Mouse (Mus musculus): ENCODE data around the gene Cenpb. TPM values are rescaled to one million over a fixed set of nuclear protein-coding genes. Genes with fewer than 3 reads are reported as not detected.
A peak's percentile ranks its signal among the peaks of the same experiment; 100 is the strongest.

The Cenpb gene
- polyA plus RNA-seq, 1 experiment from 2014 or later, result 4.2 TPM

DNA sequence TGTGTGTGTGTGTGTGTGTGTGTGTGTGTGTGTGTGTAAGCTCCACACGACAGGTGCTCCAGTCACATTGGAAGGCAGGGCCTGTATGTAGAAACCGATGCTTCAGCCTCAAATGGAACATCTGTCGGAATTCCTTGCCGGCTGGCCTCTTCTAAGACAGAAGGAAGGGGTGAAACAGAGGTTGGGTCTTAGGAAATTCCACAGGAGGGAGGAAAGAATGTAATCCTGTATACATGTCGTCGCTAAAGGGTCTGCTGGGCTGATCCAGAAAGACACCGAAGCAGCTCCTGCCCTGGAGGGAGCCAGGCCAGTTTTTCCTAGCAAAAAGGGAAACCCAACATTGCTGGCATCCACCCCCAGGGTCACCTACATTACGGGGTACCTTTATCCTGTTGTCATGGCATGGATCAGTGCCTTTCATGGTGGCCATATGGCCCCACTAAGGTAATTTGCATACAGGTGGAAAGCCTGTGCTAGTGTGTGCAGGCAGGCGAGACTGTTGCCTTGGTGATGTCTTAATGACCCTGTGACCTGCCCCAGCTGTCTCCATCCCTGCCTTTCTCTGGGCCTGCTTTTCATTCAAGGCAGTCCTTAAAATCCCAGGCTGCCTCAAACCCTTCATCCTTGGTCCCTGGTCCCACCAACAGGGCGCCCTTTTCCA lies 10.6 kb upstream of the Cenpb start:
- H3K9me3 ChIP-seq (ENCODE audit: low read length), result no peaks in the 10 kb centered on the region
- TF ChIP-seq CTCF (IDR thresholded peaks at IDR 0.05; ENCODE audit: low read depth) (no peak), EP300 (IDR thresholded peaks at IDR 0.05; ENCODE audit: low read depth) (no peak)
- H3K9ac ChIP-seq (replicated peaks), result peak overlapping the region; percentile 78; the same call in 1 of the 2 replicates
- H3K4me3 ChIP-seq (ENCODE audit: low read depth, low read length), result peak overlapping the region; percentile 74; the same call in 1 of the 2 replicates
- peak overlapping the region; percentile 85 for H3K27ac ChIP-seq (ENCODE audit: low read depth)
- peak overlapping the region; percentile 86 for H3K4me2 ChIP-seq (ENCODE audit: low read depth, low read length)
- H3K4me1 ChIP-seq (ENCODE audit: insufficient read depth), result peaks cover 37% of the 10 kb centered on the region
- peaks cover 61% of the 10 kb centered on the region for H3K36me3 ChIP-seq (replicated peaks; ENCODE audit: insufficient read depth, low read length)
- ATAC-seq, result no peak
- DNase-seq, result no peak
- 77% methylated on average over 10 of the region's 10 CpGs for WGBS (ENCODE audit: insufficient replicate concordance)
- H3K27me3 ChIP-seq (ENCODE audit: insufficient read depth, low read length), result no peaks in the 10 kb centered on the region

- TF ChIP-seq EP300 (IDR thresholded peaks at IDR 0.05; ENCODE audit: low read depth), result peak; percentile 94
- no peak for TF ChIP-seq CTCF (IDR thresholded peaks at IDR 0.05; ENCODE audit: low read depth)
- DNase-seq (peak; percentile 32), ATAC-seq (peak; percentile 31; the same call in 1 of the 2 replicates)
- peaks cover 37% of the 10 kb centered on the region for H3K4me1 ChIP-seq (ENCODE audit: insufficient read depth)
- no peaks in the 10 kb centered on the region for H3K27me3 ChIP-seq (ENCODE audit: insufficient read depth, low read length)
- no peaks in the 10 kb centered on the region for H3K9me3 ChIP-seq (ENCODE audit: low read length)
- WGBS (ENCODE audit: insufficient replicate concordance), result 37% methylated on average over 5 of the region's 5 CpGs
- H3K4me3 ChIP-seq (ENCODE audit: low read depth, low read length), result peak overlapping the region; percentile 74
- H3K9ac ChIP-seq (replicated peaks), result peak overlapping the region; percentile 78
- H3K4me2 ChIP-seq (ENCODE audit: low read depth, low read length), result peak overlapping the region; percentile 86
- peaks cover 57% of the 10 kb centered on the region for H3K36me3 ChIP-seq (replicated peaks; ENCODE audit: insufficient read depth, low read length)
- H3K27ac ChIP-seq (ENCODE audit: low read depth), result peak overlapping the region; percentile 85
These were observed 9.8 kb upstream of the Cenpb start for GRCm38 (mm10) chr2:131189521-131190309.

DNA sequence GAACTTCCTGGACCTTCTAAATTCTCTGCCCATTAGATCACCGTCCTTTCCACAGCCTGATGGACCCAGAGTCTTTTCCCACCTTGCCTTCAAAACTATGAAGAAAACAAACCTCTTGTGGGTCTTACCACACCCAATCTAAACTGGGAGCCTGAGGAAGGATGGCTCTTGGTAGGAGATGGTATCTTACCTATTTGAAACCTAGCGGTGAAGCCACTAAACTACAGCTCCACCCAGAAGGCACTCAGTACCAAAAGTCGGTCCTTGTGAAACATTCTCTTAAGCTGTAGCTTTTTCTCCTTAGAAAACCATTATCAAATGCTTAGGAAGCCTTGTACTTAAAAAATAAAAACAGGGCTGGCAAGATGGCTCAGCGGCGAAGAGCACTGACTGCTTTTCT lies 8.4 kb upstream of the Cenpb start:
- no peak for DNase-seq
- H3K27me3 ChIP-seq (ENCODE audit: insufficient read depth, low read length), result no peaks in the 10 kb centered on the region
- peaks cover 43% of the 10 kb centered on the region for H3K36me3 ChIP-seq (replicated peaks; ENCODE audit: insufficient read depth, low read length)
- WGBS (ENCODE audit: insufficient replicate concordance), result 77% methylated on average over 5 of the region's 5 CpGs
- H3K27ac ChIP-seq (ENCODE audit: low read depth), result peak overlapping the region; percentile 85
- peak overlapping the region; percentile 78 for H3K9ac ChIP-seq (replicated peaks)
- peak overlapping the region; percentile 86 for H3K4me2 ChIP-seq (ENCODE audit: low read depth, low read length)
- H3K4me1 ChIP-seq (ENCODE audit: insufficient read depth), result peaks cover 37% of the 10 kb centered on the region
- H3K4me3 ChIP-seq (ENCODE audit: low read depth, low read length), result peak overlapping the region; percentile 74
- H3K9me3 ChIP-seq (ENCODE audit: low read length), result no peaks in the 10 kb centered on the region
- no peak for ATAC-seq
- peak; percentile 34; the same call in 1 of the 2 replicates for TF ChIP-seq EP300 (IDR thresholded peaks at IDR 0.05; ENCODE audit: low read depth)
- peak; percentile 59 for TF ChIP-seq CTCF (IDR thresholded peaks at IDR 0.05; ENCODE audit: low read depth)

- no peak for TF ChIP-seq CTCF (IDR thresholded peaks at IDR 0.05; ENCODE audit: low read depth)
- no peak for TF ChIP-seq EP300 (IDR thresholded peaks at IDR 0.05; ENCODE audit: low read depth)
- H3K4me2 ChIP-seq (ENCODE audit: low read depth, low read length), result peak overlapping the region; percentile 86
These were observed 7.7 kb upstream of the Cenpb start for GRCm38 (mm10) chr2:131187602-131187922.

GRCm38 (mm10) chr2:131186771-131187601 lies 7.1 kb upstream of the Cenpb start, which contains the start of the genes Cdc25b and Spef1:
Gene Cdc25b, plus strand, starts transcription at chr2:131186949.
Gene Spef1, minus strand, starts transcription at chr2:131187282.
- no peaks in the 10 kb centered on the region for H3K9me3 ChIP-seq (ENCODE audit: low read length)
- peak; percentile 46 for TF ChIP-seq CTCF (IDR thresholded peaks at IDR 0.05; ENCODE audit: low read depth)
- TF ChIP-seq EP300 (IDR thresholded peaks at IDR 0.05; ENCODE audit: low read depth), result no peak; the same call in 1 of the 2 replicates
- H3K9ac ChIP-seq (replicated peaks), result peak within 1 kb of the TSS; percentile 78
- peaks cover 37% of the 10 kb centered on the region for H3K4me1 ChIP-seq (ENCODE audit: insufficient read depth)
- 1% methylated on average over 40 of the region's 43 CpGs for WGBS (ENCODE audit: insufficient replicate concordance)
- DNase-seq (peak; percentile 94), ATAC-seq (peak; percentile 88)
- H3K4me3 ChIP-seq (ENCODE audit: low read depth, low read length), result peak within 1 kb of the TSS; percentile 74
- H3K27ac ChIP-seq (ENCODE audit: low read depth), result peak within 1 kb of the TSS; percentile 85
- H3K27me3 ChIP-seq (ENCODE audit: insufficient read depth, low read length), result no peaks in the 10 kb centered on the region
- H3K36me3 ChIP-seq (replicated peaks; ENCODE audit: insufficient read depth, low read length), result peaks cover 31% of the 10 kb centered on the region
- H3K4me2 ChIP-seq (ENCODE audit: low read depth, low read length), result peak within 1 kb of the TSS; percentile 86

More at GRCm38 (mm10) chr2:131187602-131187922, 7.7 kb upstream of the Cenpb start:
- Histone ChIP-seq H3K27me3 (ENCODE audit: insufficient read depth, low read length) (no peaks in the 10 kb centered on the region), H3K9ac (replicated peaks) (peak overlapping the region; percentile 78), H3K27ac (ENCODE audit: low read depth) (peak overlapping the region; percentile 85), H3K4me1 (ENCODE audit: insufficient read depth) (peaks cover 37% of the 10 kb centered on the region), H3K4me3 (ENCODE audit: low read depth, low read length) (peak overlapping the region; percentile 74), H3K36me3 (replicated peaks; ENCODE audit: insufficient read depth, low read length) (peaks cover 35% of the 10 kb centered on the region), H3K9me3 (ENCODE audit: low read length) (no peaks in the 10 kb centered on the region)
- DNase-seq, result no peak
- ATAC-seq, result no peak
- WGBS (ENCODE audit: insufficient replicate concordance), result 42% methylated on average over 3 of the region's 3 CpGs
